Mouse (Mus musculus): ENCODE data around the gene Cdk2ap1. TPM values are rescaled to one million over a fixed set of nuclear protein-coding genes. Genes with fewer than 3 reads are reported as not detected.

Gene Cdk2ap1
- 6.0 TPM for polyA plus RNA-seq (2017; shearing (Covaris generic))

GRCm38 (mm10) chr5:124362982-124363381, at the start of gene Cdk2ap1:
TSS of gene Cdk2ap1 (minus strand) at chr5:124363082.

GRCm38 (mm10) chr5:124327510-124328364, 35.1 kb downstream of the Cdk2ap1 start, which contains the start of the genes Mphosph9 and 2810006K23Rik:
TSS of gene Mphosph9 (minus strand) at chr5:124327972.
TSS of gene 2810006K23Rik (plus strand) at chr5:124328089.

Other genes starting within 250 kb of the Cdk2ap1 start
- gene Arl6ip4, start 247.0 kb downstream of the Cdk2ap1 start, polyA plus RNA-seq (2017; shearing (Covaris generic)) = 114 TPM
- 10.2 TPM for gene Pitpnm2, start 113.3 kb downstream of the Cdk2ap1 start, polyA plus RNA-seq (2017; shearing (Covaris generic))
- 26.7 TPM for gene Mphosph9, start 35.1 kb downstream of the Cdk2ap1 start, polyA plus RNA-seq (2017; shearing (Covaris generic))
- 13.4 TPM for gene 2810006K23Rik, start 35.0 kb downstream of the Cdk2ap1 start, polyA plus RNA-seq (2017; shearing (Covaris generic))
- gene Sbno1, start 62.9 kb upstream of the Cdk2ap1 start, polyA plus RNA-seq (2017; shearing (Covaris generic)) = 129 TPM
- gene Kmt5a, start 76.8 kb upstream of the Cdk2ap1 start, polyA plus RNA-seq (2017; shearing (Covaris generic)) = 8.8 TPM
- gene Rilpl2, start 115.3 kb upstream of the Cdk2ap1 start, polyA plus RNA-seq (2017; shearing (Covaris generic)) = 91.0 TPM
- 8.6 TPM for gene Snrnp35, start 120.1 kb upstream of the Cdk2ap1 start, polyA plus RNA-seq (2017; shearing (Covaris generic))
- gene Rilpl1, start 168.3 kb upstream of the Cdk2ap1 start, polyA plus RNA-seq (2017; shearing (Covaris generic)) = 2.1 TPM
- gene Tmed2, start 177.6 kb upstream of the Cdk2ap1 start, polyA plus RNA-seq (2017; shearing (Covaris generic)) = 36.0 TPM
- gene Ddx55, start 189.8 kb upstream of the Cdk2ap1 start, polyA plus RNA-seq (2017; shearing (Covaris generic)) = 30.8 TPM
- 51.6 TPM for gene Eif2b1, start 216.0 kb upstream of the Cdk2ap1 start, polyA plus RNA-seq (2017; shearing (Covaris generic))
- 56.4 TPM for gene Gtf2h3, start 216.1 kb upstream of the Cdk2ap1 start, polyA plus RNA-seq (2017; shearing (Covaris generic))